Mouse (Mus musculus) cerebellum, adult 18-20 months (tissue): ENCODE data around the gene Sema3a.
"Not testable (repeated sequence)": the region's sequence is repeated elsewhere in the genome, so short reads cannot be mapped to it uniquely, and the experiment has no call there.

ENCODE experiments used
- DNase-seq, 2 experiments: peaks; one replicate each; pipeline ENCODE4 v3.0.0; 2021

Sema3a gene

GRCm38 (mm10) chr5:13573867-13574266 lies 448.7 kb downstream of the Sema3a start:
- no peak for DNase-seq

DNA sequence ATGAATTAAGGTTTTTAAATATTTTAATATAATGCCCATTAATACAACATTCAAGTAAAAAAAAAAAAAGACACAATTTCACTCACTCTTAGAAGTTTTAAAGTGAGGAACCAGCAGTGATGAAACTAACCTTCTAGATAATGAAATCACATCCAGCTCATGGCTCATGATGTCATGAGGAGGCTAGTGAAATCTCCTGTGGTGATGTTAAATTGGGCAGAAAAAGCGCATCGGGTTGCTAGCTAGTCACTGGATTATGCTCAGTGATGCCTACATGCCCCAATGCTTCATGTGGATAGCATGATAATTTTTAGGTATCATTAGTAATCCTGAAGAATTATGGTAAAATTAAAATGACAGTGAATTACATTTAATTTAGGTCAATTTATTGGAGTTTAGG lies 453.9 kb downstream of the Sema3a start:
- no peak for DNase-seq

GRCm38 (mm10) chr5:13585559-13586207 lies 460.5 kb downstream of the Sema3a start:
- no peak for DNase-seq

GRCm38 (mm10) chr5:13594422-13594821 lies 469.2 kb downstream of the Sema3a start:
- DNase-seq, result no peak

GRCm38 (mm10) chr5:13611631-13612030 lies 486.4 kb downstream of the Sema3a start:
- DNase-seq, result no peak

GRCm38 (mm10) chr5:13612088-13612487 lies 486.9 kb downstream of the Sema3a start:
- no peak for DNase-seq

GRCm38 (mm10) chr5:13614575-13614974 lies 489.4 kb downstream of the Sema3a start:
- DNase-seq, result not testable (repeated sequence)

DNA sequence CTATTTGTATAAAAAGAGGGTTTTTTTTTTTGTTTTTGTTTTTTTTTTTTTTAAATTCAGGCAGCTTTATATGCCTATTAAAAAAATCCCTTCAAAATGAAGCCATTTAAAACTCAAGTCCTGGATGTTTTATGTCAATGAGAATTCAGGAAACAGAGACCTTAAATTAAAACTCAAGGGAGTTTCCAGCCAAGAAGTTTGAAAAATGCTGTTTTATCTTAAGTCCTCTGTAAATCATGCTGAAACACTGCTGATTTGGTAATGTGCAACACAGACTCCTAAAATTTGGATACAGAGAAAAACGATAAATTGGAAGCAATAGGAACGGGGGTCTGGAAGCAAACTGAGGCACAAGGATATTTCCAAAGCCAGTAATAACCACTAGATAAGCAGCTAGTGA lies 490.7 kb downstream of the Sema3a start:
- no peak for DNase-seq

DNA sequence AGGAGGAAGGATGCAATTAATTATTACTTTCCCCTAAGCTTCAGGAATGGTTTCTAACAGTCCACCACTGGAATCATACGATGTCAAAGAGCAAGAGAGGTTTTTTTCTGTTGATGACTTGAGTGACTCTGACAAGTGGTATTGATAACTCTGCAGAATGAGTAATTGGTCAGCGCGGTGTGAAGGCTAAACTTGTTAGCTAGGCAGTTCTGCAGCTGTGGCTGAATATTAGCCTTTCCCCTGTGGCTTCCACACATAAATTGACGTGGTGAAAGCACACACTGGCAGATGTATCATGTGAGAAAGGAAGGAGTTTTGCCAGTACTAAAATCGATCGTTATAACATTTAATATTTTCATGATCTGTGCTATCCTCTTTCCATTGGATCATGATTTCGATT lies 497.4 kb downstream of the Sema3a start:
- no peak for DNase-seq

GRCm38 (mm10) chr5:13624754-13625153 lies 499.5 kb downstream of the Sema3a start:
- no peak for DNase-seq

DNA sequence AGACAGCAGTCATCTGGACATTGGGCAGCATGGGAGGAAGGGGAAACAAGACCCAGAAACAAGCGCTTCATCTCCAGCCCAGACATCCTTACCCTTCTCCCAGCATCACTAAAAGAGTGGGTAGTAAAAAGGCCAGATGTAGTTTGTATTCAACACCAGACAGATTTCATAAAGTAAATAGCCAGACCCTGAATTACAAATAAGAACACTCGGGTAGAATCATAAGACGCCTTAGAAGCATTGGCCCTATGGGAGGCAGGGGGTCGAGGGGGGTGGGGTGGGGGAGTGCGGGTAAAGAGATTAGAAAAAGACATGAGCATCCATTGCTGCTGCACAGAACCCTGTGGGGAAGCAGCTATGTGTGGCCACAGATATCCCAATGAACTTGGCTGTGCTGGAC lies 500.9 kb downstream of the Sema3a start:
- DNase-seq, result no peak

DNA sequence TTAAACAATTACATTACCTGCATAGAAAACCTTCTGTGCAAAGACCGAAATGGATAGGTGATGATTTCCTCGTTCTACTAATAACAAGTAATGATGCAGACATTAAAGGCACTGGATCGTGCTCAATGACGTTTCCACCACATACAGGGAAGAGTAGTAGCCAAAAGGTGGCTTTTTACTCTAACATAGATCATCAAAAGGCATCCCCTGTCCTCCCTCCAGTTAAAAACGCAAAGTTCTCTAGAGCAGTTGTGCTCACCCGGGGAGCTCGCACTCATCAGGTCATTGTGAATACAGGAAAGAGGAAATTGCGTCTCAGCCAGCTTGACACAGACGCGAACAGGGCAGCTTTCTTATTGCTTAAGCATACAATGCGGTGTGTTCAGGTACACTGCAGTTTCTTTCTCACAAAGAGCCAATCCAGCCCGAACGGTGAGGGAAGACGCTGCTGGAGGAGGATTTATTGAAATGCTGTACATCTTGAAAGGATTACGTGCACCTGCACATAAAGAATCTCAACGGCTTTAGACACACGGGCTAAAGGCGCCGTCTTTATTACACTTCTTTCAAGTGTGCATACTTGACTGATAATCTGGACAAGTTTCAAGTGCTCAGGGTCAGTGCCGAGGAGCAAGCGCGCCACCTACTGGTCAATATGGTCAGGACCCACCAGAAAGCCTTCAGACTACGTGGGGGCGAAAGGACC lies 503.5 kb downstream of the Sema3a start:
- peak; percentile 61 to 82 for DNase-seq

DNA sequence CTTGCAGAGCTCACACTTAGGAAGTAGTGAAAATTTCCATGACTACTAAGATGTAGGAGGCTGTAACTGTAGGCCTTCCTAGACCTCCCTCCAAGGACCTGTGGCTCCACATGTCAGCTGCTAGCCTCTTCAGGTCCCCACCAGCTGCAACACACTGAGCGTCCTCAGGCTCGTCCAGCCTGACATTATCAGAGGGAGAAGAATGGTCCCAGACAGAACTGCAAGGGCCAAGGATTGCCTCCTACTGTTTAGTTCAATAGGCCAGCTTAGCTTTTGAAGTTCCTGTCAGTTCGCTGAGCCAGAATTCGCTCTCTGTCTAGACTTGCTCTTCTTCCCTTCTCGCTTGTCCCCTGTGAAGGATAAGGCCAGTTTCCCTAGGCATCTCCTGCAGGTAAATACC lies 504.7 kb downstream of the Sema3a start:
- no peak for DNase-seq

DNA sequence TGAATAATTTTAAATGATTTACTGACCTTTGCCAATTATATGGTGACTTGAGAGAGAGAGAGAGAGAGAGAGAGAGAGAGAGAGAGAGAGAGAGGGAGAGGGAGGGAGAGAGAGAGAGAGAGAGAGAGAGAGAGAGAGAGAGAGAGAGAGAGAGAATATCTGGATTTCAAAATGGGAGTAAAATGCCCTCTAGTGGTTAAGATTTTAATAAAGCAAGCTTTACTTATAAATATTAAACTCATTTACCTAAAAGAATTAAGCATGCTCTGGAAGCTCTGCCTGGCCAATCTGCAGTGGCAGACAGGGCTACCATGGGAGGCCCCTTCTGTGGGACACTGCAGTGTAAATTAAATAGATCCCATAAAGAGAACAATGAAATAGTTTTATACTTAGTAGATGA lies 505.5 kb downstream of the Sema3a start:
- DNase-seq, result no peak

DNA sequence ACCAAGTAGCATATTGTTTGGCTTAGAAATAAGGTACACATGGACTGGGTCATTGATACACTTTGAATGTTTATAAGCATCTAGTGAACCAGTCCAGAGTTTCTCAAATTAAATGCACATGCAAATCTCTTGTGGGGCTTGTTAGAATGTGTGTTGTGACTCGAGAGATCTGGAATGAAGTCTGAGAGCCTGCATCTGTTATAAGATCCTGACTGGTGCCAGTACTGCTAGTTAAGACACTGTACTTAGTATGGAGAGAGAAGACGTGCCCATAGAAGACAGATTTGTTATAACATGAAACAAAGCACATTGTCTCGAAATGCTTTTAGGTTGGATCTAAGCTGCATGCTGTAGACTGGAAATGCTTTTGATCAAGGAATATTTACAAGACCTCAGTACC lies 511.0 kb downstream of the Sema3a start:
- no peak for DNase-seq
